34 mouse cellular contexts compared by ENCODE assay signal in genomic region chr4:155020813-155021212, GRCm38 (mm10). TPM values are rescaled to one million over a fixed set of nuclear protein-coding genes. Genes with fewer than 3 reads are reported as not detected.
"Had no signal": no experiment of that assay in that cellular context is flagged by ENCODE, and none has a peak within 500 bp of the region (broad histone marks: within the 10 kb centered on the region; RNA-seq: fewer than 3 reads in every experiment).

No protein-coding gene starts in this region.

- DNase-seq: left cerebral cortex, postnatal 4 days; liver; liver, embryonic 13.5 days; liver, postnatal 0 days; lung, adult 18-20 months; lung, adult 2 months; lung, embryonic 14.5 days; lung, postnatal 10 days; lung, postnatal 14 days; lung, postnatal 36 days; lung, postnatal 4 days had no signal

- H3K9ac ChIP-seq: limb, embryonic 12.5 days; limb, embryonic 13.5 days; limb, embryonic 15.5 days; liver, embryonic 12.5 days; liver, embryonic 13.5 days; liver, embryonic 14.5 days; liver, embryonic 15.5 days; liver, postnatal 0 days; lung, embryonic 14.5 days; lung, embryonic 15.5 days; midbrain, embryonic 12.5 days; midbrain, embryonic 13.5 days; midbrain, embryonic 15.5 days had no signal

- ATAC-seq: liver, embryonic 12.5 days; liver, postnatal 0 days; midbrain, embryonic 13.5 days; midbrain, embryonic 15.5 days; midbrain, embryonic 16.5 days had no signal

- H3K9me3 ChIP-seq: limb, embryonic 10.5 days; limb, embryonic 12.5 days; limb, embryonic 13.5 days; limb, embryonic 15.5 days; liver, embryonic 12.5 days; liver, embryonic 13.5 days; liver, embryonic 15.5 days; lung, embryonic 15.5 days; midbrain, embryonic 10.5 days; midbrain, embryonic 12.5 days; midbrain, embryonic 13.5 days; midbrain, embryonic 15.5 days had no signal

- H3K4me2 ChIP-seq: limb, embryonic 12.5 days; limb, embryonic 13.5 days; limb, embryonic 15.5 days; liver, embryonic 11.5 days; liver, embryonic 12.5 days; liver, embryonic 13.5 days; liver, embryonic 15.5 days; lung, embryonic 14.5 days; lung, embryonic 15.5 days; midbrain, embryonic 11.5 days; midbrain, embryonic 12.5 days; midbrain, embryonic 13.5 days; midbrain, embryonic 15.5 days had no signal

- H3K36me3 ChIP-seq: limb, embryonic 10.5 days; limb, embryonic 12.5 days; limb, embryonic 13.5 days; limb, embryonic 15.5 days; liver, embryonic 12.5 days; liver, embryonic 13.5 days; liver, embryonic 15.5 days; lung, embryonic 15.5 days; midbrain, embryonic 10.5 days; midbrain, embryonic 12.5 days; midbrain, embryonic 13.5 days; midbrain, embryonic 15.5 days had no signal

- H3K27ac ChIP-seq: left cerebral cortex, adult 2 months; limb, embryonic 10.5 days; limb, embryonic 12.5 days; limb, embryonic 13.5 days; limb, embryonic 15.5 days; liver, embryonic 12.5 days; liver, embryonic 13.5 days; liver, embryonic 14.5 days; liver, embryonic 15.5 days; macrophage; midbrain, embryonic 10.5 days; midbrain, embryonic 12.5 days; midbrain, embryonic 13.5 days; midbrain, embryonic 15.5 days had no signal

- H3K27me3 ChIP-seq: lung, embryonic 15.5 days; midbrain, embryonic 15.5 days had no signal

- H3K4me3 ChIP-seq: left cerebral cortex, adult 2 months; limb, embryonic 10.5 days; limb, embryonic 12.5 days; limb, embryonic 13.5 days; limb, embryonic 15.5 days; liver, embryonic 12.5 days; liver, embryonic 13.5 days; liver, embryonic 15.5 days; lung, embryonic 15.5 days; megakaryocyte, embryonic 14.5 days; midbrain, embryonic 10.5 days; midbrain, embryonic 12.5 days; midbrain, embryonic 13.5 days; midbrain, embryonic 15.5 days; myocyte had no signal

RNA-seq across cellular contexts. Expression of gene Plch2, which starts 35.8 kb away (rescaled TPM):
- total RNA-seq: liver, adult 2 months; megakaryocyte progenitor cell, adult 5-6 weeks; megakaryocyte, adult 5-6 weeks; monocyte, adult 5-6 weeks had no signal
- polyA plus RNA-seq: liver, embryonic 15.5 days; liver, postnatal 0 days; macrophage had no signal
